Mouse (Mus musculus) Patski (cell line): Measurements from ENCODE around the gene Hnrnpdl. TPM values are rescaled to one million over a fixed set of nuclear protein-coding genes. Genes with fewer than 3 reads are reported as not detected.

ENCODE experiments used
- ATAC-seq: fragments of 100-300 bp; one replicate; pipeline ENCODE4 v1.8.0; 2021
- CTCF ChIA-PET: fragments of 350-600 bp; sonication (Branson Sonifier 250); formaldehyde crosslinking; loops from one replicate; lab custom pipeline; 2022; ENCODE audit warnings: inconsistent platforms; lab: Charles Lee
- POLR2A ChIA-PET: fragments of 350-600 bp; sonication (Branson Sonifier 250); formaldehyde crosslinking; loops from one replicate; lab custom pipeline; 2022; ENCODE audit warnings: antibody characterized with exemption, inconsistent platforms; lab: Charles Lee
- DNase-seq: peaks from one replicate; pipeline ENCODE4 v3.0.0-alpha.2; 2011; ENCODE audit warnings: low read depth, low spot score
- H3K27me3 ChIP-seq: fragments of 371-371 bp; one replicate; pipeline ENCODE4 v1.5.1; 2021
- CTCF ChIP-seq: fragments of 100-300 bp; IDR thresholded peaks from one replicate; pipeline ENCODE4 v1.5.1; 2021
- in situ Hi-C: fragments of 300-500 bp; cut with MboI; formaldehyde crosslinking; loops from 3 replicates; pipeline ENCODE4 v1.11.1; 2018; ENCODE audit warnings: low pct_unique_long_range_greater_than_20kb, mixed read lengths
- polyA plus RNA-seq: library from polyadenylated mRNA; unstranded; gene quantifications from one replicate; pipeline ENCODE4 v1.2.3, GENCODE M21; 2021

The Hnrnpdl gene
- polyA plus RNA-seq, 1 experiment from 2014 or later: 171 TPM

DNA sequence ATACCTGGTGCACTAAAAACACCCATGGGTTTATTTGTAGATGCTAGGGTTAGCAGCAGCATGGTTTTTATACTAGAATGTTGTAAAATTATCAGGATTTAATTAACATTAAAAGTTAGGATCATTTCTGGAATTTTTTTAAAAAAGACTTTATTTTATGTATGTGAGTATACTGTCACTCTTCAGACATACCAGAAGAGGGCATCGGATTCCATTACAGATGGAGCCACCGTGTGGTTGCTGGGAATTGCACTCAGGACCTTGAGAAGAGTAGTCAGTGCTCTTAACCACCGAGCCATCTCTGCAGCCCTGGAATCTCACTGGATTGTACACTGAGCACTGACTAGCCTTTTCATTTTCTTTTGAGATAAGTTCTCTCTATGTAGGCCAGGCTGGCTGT lies 10.4 kb upstream of the Hnrnpdl start:
- ATAC-seq (no peak), DNase-seq (no peak)
- H3K27me3 ChIP-seq: no peaks in the 10 kb centered on the region
- ChIA-PET POLR2A (interaction anchor here (0.5 kb wide), 1 partner anchor 857 kb away, joined by 3 read pairs; no protein-coding TSS in a partner anchor), CTCF (no interaction called here)
- no peak for TF ChIP-seq CTCF
- in situ Hi-C loops: loop anchor here (25.0 kb wide), 1 partner anchor 838 kb away; no protein-coding TSS in a partner anchor

DNA sequence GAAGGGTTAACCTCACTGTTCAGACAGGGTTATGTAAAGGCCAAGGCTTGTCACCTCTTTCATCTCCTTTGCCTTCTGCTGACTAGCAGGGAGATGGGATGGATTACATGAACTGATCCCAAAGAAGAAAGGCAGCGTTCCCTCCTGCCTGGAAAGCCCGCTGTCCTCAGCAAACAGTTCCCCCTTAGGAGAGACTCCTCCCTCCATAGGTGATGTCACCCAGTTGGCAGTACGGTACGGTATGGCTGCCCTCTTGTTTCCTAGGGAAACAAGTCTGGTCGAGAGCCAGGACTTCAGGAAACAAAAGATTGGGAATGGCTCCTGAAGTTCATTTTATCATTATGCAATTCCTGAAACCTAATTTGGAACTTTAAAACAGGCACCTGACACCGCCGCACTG lies 8.4 kb upstream of the Hnrnpdl start:
- ChIA-PET POLR2A (no interaction called here), CTCF (no interaction called here)
- in situ Hi-C loops: loop anchor here (25.0 kb wide), 1 partner anchor 836 kb away; no protein-coding TSS in a partner anchor
- ATAC-seq: no peak
- H3K27me3 ChIP-seq: no peaks in the 10 kb centered on the region
- no peak for DNase-seq
- TF ChIP-seq CTCF: no peak

DNA sequence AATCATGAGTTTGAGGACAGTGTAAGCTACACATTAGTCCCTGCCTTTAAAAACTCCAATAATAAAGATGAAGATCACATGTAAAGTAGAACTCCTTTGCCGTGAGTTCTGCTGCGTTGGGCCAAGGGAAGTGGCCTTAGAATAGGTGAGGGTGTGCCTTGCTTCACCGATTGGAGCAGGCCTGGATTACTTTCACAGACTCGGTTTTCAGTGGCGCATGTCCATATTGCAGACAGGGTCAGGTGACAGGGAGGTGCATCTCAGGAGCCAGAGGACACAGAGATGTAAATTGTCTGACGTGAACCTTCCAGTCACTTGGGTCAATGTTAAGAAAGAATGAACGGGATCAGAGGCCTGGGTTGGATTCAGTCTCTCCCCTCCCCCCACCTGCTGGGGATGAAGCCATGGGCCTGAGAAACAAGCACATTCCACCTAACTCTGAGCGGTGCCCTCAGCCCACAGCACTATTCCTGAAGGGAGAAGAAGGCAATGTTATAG lies 7.7 kb upstream of the Hnrnpdl start:
- no peak for DNase-seq
- in situ Hi-C loops: loop anchor here (25.0 kb wide), 1 partner anchor 835 kb away; no protein-coding TSS in a partner anchor
- no peak for TF ChIP-seq CTCF
- CTCF ChIA-PET: no interaction called here
- ATAC-seq: no peak
- POLR2A ChIA-PET: no interaction called here
- H3K27me3 ChIP-seq: no peaks in the 10 kb centered on the region

DNA sequence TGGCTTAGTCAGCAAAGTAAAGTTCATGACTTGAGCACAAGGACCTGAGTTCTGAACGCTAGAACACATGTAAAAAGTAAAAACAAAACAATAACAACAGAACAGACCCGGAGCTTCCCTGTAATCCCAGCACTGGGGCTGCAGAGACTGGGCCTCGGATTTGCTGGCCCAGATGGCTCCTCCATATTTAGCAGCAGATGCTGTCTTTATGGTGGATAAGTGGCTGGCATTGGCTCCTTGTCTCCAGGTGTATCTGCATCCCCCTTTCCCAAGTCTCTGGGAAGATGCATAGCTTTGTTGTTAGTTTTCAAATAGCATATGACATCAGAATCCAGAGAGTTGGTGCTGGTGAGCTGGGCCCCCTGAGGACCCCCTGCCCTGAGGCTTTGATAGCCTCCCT lies 6.6 kb upstream of the Hnrnpdl start:
- ChIA-PET CTCF (no interaction called here), POLR2A (no interaction called here)
- DNase-seq: no peak
- no peak for ATAC-seq
- no peaks in the 10 kb centered on the region for H3K27me3 ChIP-seq
- in situ Hi-C loops: loop anchor here (25.0 kb wide), 1 partner anchor 834 kb away; no protein-coding TSS in a partner anchor
- no peak for TF ChIP-seq CTCF

DNA sequence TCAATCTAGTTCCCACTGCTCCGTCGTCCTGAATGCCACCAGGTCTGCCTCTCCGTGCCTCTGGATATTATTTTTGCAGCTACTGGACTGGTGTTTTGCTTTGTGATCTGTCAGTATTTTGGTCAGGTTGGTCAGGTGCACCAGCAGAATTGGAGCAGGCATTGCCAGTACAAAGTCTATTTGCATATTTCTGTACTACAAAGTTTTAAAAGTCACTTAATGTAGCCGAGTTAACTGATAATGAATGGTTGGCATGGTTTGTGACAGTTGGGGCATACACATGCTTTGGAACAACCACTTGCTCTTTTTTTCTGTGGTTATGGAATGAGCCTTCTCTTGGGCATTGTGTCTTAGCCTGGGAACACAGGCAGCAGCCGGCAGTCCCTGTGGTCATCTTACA lies 5.2 kb upstream of the Hnrnpdl start:
- POLR2A ChIA-PET: no interaction called here
- DNase-seq (no peak), ATAC-seq (no peak)
- H3K27me3 ChIP-seq: no peaks in the 10 kb centered on the region
- CTCF ChIA-PET: interaction anchor here (0.6 kb wide), 1 partner anchor 117 kb away, joined by 4 read pairs; no protein-coding TSS in a partner anchor
- no peak for TF ChIP-seq CTCF
- in situ Hi-C loops: loop anchor here (25.0 kb wide), 1 partner anchor 832 kb away; no protein-coding TSS in a partner anchor

DNA sequence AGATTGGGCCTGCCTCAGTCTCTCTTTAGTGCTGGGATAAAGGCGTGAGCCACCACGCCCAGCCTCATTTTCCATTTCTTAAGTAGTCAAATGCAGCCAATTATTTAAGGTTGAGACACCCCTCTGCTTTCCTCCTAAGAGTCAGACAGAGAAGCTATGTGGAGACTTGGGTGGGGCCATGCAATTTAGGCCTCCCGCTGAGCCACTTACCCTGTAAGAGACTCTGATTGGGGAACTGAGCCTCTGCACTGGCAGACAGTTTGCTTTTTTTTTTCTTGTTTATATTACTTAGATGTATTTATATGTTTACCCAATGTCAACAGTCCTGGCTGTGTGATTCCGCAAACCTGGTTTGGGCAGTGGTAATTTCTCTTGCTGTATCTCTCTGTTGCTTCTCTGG lies 4.6 kb upstream of the Hnrnpdl start:
- in situ Hi-C loops: loop anchor here (25.0 kb wide), 1 partner anchor 832 kb away; no protein-coding TSS in a partner anchor
- no peak for TF ChIP-seq CTCF
- no peak for DNase-seq
- H3K27me3 ChIP-seq: no peaks in the 10 kb centered on the region
- no peak for ATAC-seq
- POLR2A ChIA-PET: no interaction called here
- CTCF ChIA-PET: no interaction called here

DNA sequence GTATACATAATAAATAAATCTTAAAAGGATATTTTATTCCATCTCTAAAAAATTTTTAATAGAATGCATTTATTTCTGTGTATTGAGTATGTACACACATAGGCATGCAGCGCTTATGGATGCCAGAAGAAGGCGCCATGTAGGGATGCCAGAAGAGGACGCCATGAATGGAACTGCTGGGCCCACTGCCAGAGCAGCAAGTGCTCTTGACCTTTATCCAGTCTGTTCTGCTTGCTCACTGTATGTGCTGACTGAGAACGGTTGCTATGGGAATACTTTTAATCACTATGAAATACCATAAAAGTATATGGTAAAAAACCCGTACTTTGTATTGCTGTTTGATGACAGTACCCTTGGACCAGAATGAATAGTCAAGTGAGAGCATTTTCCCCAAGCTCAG lies 3.9 kb upstream of the Hnrnpdl start:
- DNase-seq (no peak), ATAC-seq (no peak)
- POLR2A ChIA-PET: no interaction called here
- no peaks in the 10 kb centered on the region for H3K27me3 ChIP-seq
- TF ChIP-seq CTCF: no peak
- in situ Hi-C loops: loop anchor here (25.0 kb wide), 1 partner anchor 831 kb away; no protein-coding TSS in a partner anchor
- CTCF ChIA-PET: interaction anchor here (2.7 kb wide), 1 partner anchor 116 kb away, joined by 8 read pairs; no protein-coding TSS in a partner anchor

DNA sequence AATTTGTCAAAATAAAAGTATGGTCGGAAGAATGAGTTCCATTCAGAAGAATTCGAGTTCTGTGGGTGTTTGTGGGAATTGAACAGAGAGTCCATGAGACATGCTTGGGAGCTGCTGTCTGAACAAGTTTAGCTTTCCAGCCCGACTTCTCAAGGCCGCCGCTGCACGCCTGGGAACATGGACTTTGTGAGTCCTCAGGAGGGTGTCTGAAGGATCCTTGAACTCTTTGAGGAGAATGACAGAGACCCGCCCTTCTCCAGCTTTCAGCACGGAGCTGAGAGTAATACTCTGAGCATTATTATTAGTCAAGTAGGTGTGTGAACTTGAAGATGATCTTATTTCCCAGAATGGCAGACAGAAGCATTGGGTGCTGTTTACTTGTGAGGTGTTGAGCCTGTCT lies 3.0 kb upstream of the Hnrnpdl start:
- no peak for ATAC-seq
- ChIA-PET CTCF (interaction anchor here (1.4 to 2.7 kb wide), 2 partner anchors 79 to 115 kb away, joined by 3 to 8 read pairs; no protein-coding TSS in a partner anchor), POLR2A (interaction anchor here (0.9 kb wide), 1 partner anchor 66 kb away, joined by 4 read pairs; no protein-coding TSS in a partner anchor)
- TF ChIP-seq CTCF: no peak
- in situ Hi-C loops: loop anchor here (25.0 kb wide), 1 partner anchor 830 kb away; no protein-coding TSS in a partner anchor
- no peaks in the 10 kb centered on the region for H3K27me3 ChIP-seq
- DNase-seq: no peak

DNA sequence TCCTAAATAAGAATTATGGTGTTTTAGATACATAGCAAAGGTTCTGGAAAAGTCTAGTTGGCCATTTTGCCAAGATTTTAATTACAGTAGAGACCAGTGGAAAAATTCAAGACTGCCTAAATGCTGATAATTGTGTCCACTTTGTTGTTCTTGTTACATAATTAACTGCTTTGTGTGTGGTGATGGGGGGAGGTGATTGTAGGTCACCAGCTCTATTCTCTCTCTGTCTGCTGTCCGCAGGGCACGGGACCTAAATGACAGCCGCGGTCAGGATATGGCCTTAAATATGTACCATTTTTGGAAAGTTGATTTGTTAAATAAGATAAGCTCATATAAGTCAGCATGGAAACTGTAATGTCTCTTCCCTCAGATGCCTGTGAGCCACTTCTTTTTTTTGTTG lies 1.8 kb upstream of the Hnrnpdl start:
- ATAC-seq: no peak
- POLR2A ChIA-PET: interaction anchor here (1.4 kb wide), 1 partner anchor 62 kb away, joined by 4 read pairs; no protein-coding TSS in a partner anchor

DNA sequence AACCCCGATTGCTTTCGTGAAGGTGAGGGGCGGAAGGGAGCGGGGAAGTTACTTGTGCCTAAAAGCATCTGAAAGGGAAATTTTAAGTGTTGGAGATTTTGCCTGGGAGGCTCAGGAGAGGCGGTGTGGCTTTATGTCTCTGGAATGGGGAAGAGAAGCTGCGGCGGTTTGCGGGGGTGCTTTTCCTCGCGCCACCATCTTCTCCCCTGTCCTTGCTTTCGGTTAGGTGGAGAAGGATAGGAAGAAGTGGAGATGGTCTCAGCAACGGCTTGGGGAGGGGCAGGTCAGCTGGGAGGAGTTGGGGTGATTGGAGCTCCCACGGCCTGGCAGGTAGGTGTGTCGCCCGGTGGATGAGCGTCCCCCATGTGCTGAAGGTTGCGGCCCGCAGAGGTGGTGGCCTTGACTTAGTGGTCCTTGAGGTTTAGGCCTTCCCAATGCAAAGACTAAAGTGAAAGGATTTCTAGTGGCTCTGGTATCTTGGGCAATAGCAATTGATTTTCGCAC lies 869 bp upstream of the Hnrnpdl start:
- ATAC-seq: peak; percentile 4
- POLR2A ChIA-PET: interaction anchor here (1.3 to 1.4 kb wide), 2 partner anchors 12 to 61 kb away, joined by 3 to 4 read pairs; no protein-coding TSS in a partner anchor

More for the DNA sequence above, 1.8 kb upstream of the Hnrnpdl start:
- no peak for DNase-seq
- TF ChIP-seq CTCF: no peak
- in situ Hi-C loops: loop anchor here (25.0 kb wide), 1 partner anchor 829 kb away; no protein-coding TSS in a partner anchor
- no peaks in the 10 kb centered on the region for H3K27me3 ChIP-seq
- CTCF ChIA-PET: interaction anchor here (2.7 kb wide), 1 partner anchor 114 kb away, joined by 8 read pairs; no protein-coding TSS in a partner anchor

More for the DNA sequence above, 869 bp upstream of the Hnrnpdl start:
- no peak for TF ChIP-seq CTCF
- DNase-seq: no peak
- CTCF ChIA-PET: interaction anchor here (2.7 kb wide), 1 partner anchor 113 kb away, joined by 8 read pairs; no protein-coding TSS in a partner anchor
- no peaks in the 10 kb centered on the region for H3K27me3 ChIP-seq
- in situ Hi-C loops: loop anchor here (25.0 kb wide), 1 partner anchor 828 kb away; no protein-coding TSS in a partner anchor
